Mouse (Mus musculus): Measurements from ENCODE around the gene Sumo1. TPM values are rescaled to one million over a fixed set of nuclear protein-coding genes. Genes with fewer than 3 reads are reported as not detected.
"Not testable (repeated sequence)": the region's sequence is repeated elsewhere in the genome, so short reads cannot be mapped to it uniquely, and the experiment has no call there.

Sumo1 gene
- polyA plus RNA-seq, 1 experiment = 2.2 TPM

DNA sequence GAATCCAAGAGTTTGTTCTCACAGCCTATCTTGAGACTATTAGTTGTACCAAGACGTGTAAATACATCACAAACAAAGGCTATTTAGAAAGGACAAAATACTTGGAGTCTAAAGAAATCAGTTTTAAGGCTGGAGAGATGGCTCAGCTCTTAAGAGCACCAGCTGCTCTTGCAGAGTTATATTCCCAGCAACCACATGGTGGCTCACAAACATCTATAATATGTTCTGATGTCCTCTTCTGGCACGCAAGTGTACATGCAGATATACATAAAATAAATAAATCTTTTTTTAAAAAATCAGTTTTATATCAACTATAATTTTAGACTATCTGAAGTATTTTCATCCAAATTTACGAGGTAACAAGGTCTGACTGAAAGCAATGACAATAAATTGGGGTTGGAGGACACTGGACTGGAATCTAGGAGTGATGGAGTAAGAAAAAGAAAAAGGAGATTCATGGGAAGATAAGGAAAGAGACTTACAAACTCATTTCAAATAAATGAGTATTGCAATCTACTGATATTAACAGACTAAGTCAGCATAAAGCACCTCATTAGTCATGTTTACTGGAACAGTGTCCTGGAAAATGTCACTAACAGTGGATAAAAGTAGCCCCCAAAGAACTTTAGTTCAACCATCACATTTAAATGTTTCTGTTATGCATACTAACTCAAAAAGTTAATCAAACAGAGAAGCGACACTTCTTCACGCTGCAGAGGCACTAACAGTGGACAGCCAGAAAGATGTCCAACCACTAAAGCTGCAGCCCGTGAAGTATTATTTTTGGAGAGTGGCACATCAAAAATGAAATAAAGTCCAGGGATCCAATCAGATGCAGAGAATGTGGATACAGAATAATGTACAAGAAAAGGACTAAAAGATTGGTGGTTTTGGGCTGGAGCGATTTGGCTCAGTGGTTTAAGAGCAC, 14.1 kb downstream of the Sumo1 start:
- 78% methylated on average over 7 of the region's 7 CpGs for WGBS
- Histone ChIP-seq H3K36me3 (ENCODE audit: control insufficient read depth, insufficient read depth, low read length) (peaks cover 13% of the 10 kb centered on the region), H3K4me3 (ENCODE audit: low read depth, low read length) (no peak overlapping the region), H3K4me1 (ENCODE audit: control insufficient read depth, insufficient read depth, insufficient read length, low read length) (0 out of 2 replicates have a peak, but pooled peaks cover 5% of the 10 kb centered on the region), H3K27me3 (ENCODE audit: control insufficient read depth, insufficient read depth, low read length) (no peaks in the 10 kb centered on the region), H3K27ac (ENCODE audit: insufficient read depth, low read depth, low read length) (no peak overlapping the region)
- TF ChIP-seq CTCF (IDR thresholded peaks at IDR 0.05; ENCODE audit: extremely low read depth, insufficient read length, insufficient replicate concordance, low read depth, low read length) (no peak), POLR2A (IDR thresholded peaks at IDR 0.05; ENCODE audit: low read depth, low read length) (no peak)

DNA sequence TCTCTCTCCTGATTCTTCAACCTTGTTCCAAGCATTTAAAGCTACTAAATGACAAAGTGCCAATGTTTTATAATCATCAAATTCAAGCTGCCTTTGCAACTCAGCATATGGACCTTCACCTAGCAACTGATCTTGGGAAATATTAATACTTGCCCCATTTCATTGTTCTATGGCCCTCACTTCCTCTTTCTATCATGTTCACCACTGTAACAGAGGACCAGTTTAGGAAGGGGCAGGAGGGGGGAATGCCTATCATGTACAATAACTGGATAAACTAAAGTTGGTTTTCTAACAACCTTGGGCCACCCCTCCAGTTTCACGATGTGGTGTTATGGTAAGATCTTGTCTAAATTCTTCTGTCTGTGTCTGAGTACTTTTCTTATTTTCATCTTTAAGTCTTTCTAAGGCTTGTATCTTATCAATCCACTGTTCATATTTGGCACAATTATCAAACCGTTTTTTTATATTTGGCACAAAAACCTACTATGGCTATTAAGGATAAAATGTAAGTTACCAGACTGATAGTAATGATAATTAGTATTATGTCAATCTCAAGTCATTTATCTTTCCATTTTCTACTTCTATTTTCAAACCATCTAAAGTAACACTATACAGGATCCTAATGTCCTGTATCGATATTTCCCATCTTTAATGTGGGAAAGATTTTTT, 17.3 kb downstream of the Sumo1 start:
- TF ChIP-seq POLR2A (IDR thresholded peaks at IDR 0.05; ENCODE audit: low read depth, low read length) (no peak), CTCF (IDR thresholded peaks at IDR 0.05; ENCODE audit: extremely low read depth, insufficient read length, insufficient replicate concordance, low read depth, low read length) (no peak)
- Histone ChIP-seq H3K27me3 (ENCODE audit: control insufficient read depth, insufficient read depth, low read length) (no peaks in the 10 kb centered on the region), H3K4me1 (ENCODE audit: control insufficient read depth, insufficient read depth, insufficient read length, low read length) (0 out of 2 replicates have a peak, but pooled peaks cover 3% of the 10 kb centered on the region), H3K36me3 (ENCODE audit: control insufficient read depth, insufficient read depth, low read length) (peaks cover 22% of the 10 kb centered on the region), H3K27ac (ENCODE audit: insufficient read depth, low read depth, low read length) (no peak overlapping the region), H3K4me3 (ENCODE audit: low read depth, low read length) (no peak overlapping the region)
- 89% methylated on average over 3 of the region's 3 CpGs for WGBS

DNA sequence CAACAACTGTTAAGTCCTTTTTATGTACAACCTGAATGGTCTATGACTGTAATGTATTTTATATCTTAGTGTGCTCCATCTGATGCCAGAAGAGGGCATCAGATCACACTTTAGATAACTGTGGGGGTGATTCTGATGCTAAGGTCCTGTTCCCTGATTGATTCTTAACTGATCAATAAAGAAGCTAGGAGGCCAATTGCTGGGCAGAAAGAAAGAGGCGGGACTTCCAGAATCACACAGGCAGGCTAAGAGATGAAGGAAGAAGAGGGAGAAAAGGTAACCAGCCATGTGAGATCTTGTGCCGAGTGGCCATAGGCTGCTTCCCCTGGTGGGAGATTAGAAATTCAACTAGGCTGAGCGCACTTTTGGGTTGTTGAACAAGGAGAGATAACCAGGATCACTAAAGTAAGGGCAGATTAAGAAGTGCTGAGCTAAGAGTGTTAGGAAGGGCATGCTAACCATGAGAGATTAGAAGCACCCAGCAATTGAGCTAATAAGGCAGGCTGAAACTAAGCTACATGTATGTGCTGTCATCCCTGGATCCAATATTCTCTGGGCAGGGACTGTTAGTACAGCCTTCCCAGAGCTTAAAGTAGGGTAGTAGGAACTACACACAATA, 19.3 kb downstream of the Sumo1 start:
- no peak overlapping the region for H3K27ac ChIP-seq (ENCODE audit: insufficient read depth, low read depth, low read length)

DNA sequence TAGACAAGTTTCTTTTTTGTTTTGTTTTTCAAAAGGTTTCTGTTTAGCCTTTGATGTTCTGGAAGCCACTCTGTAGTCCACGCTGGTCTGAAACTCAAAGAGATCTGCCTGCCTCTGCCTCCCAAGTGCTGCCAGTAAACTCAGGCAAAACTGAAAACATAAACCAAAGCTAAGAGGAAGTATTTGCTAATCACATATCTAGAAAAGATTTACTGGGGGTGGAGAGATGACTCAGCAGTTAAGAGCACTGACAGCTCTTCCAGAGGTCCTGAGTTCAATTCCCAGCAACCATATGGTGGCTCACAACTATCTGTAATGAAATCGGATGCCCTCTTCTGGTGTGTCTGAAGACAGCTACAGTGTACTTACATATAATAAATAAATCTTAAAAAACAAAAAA, 24.1 kb downstream of the Sumo1 start:
- WGBS = 91% methylated on average over 2 of the region's 2 CpGs
- H3K27ac ChIP-seq (ENCODE audit: insufficient read depth, low read depth, low read length); H3K4me1 ChIP-seq (ENCODE audit: control insufficient read depth, insufficient read depth, insufficient read length, low read length); H3K4me3 ChIP-seq (ENCODE audit: low read depth, low read length); H3K27me3 ChIP-seq (ENCODE audit: control insufficient read depth, insufficient read depth, low read length): not testable (repeated sequence)
- H3K36me3 ChIP-seq (ENCODE audit: control insufficient read depth, insufficient read depth, low read length) = peaks cover 27% of the 10 kb centered on the region

More for the DNA sequence above, 19.3 kb downstream of the Sumo1 start:
- Histone ChIP-seq H3K27me3 (ENCODE audit: control insufficient read depth, insufficient read depth, low read length) (no peaks in the 10 kb centered on the region), H3K4me3 (ENCODE audit: low read depth, low read length) (no peak overlapping the region), H3K4me1 (ENCODE audit: control insufficient read depth, insufficient read depth, insufficient read length, low read length) (no peaks in the 10 kb centered on the region), H3K36me3 (ENCODE audit: control insufficient read depth, insufficient read depth, low read length) (peaks cover 29% of the 10 kb centered on the region)
- 89% methylated on average over 3 of the region's 3 CpGs for WGBS
- TF ChIP-seq CTCF (IDR thresholded peaks at IDR 0.05; ENCODE audit: extremely low read depth, insufficient read length, insufficient replicate concordance, low read depth, low read length) = no peak

DNA sequence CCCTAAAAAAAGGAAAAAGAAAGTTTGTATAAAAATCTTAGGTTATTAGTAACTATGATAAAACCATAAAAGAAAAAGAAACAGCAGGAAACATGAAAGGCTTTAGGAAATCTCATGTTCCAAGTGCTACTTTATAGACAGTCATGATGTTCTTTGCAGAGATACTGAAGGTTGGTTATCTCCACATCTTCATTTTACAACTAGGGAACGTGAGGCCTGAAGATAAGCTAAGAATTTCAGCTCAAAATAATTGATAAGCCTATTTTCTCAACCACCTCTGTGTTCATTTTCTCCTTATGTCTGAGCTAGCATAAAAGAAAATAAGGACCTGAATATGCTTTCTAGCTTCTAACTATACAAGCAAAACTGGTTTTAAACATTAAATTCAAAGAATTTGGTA, 28.1 kb downstream of the Sumo1 start:
- WGBS = 37% methylated on average over 1 of the region's 1 CpGs
- H3K27me3 ChIP-seq (ENCODE audit: control insufficient read depth, insufficient read depth, low read length) = no peaks in the 10 kb centered on the region
- H3K4me3 ChIP-seq (ENCODE audit: low read depth, low read length) = no peak overlapping the region
- peaks cover 27% of the 10 kb centered on the region for H3K36me3 ChIP-seq (ENCODE audit: control insufficient read depth, insufficient read depth, low read length)
- H3K27ac ChIP-seq (ENCODE audit: insufficient read depth, low read depth, low read length) = no peak overlapping the region
- no peak for TF ChIP-seq POLR2A (IDR thresholded peaks at IDR 0.05; ENCODE audit: low read depth, low read length)
- TF ChIP-seq CTCF (IDR thresholded peaks at IDR 0.05; ENCODE audit: extremely low read depth, insufficient read length, insufficient replicate concordance, low read depth, low read length) = no peak
- no peaks in the 10 kb centered on the region for H3K4me1 ChIP-seq (ENCODE audit: control insufficient read depth, insufficient read depth, insufficient read length, low read length)

DNA sequence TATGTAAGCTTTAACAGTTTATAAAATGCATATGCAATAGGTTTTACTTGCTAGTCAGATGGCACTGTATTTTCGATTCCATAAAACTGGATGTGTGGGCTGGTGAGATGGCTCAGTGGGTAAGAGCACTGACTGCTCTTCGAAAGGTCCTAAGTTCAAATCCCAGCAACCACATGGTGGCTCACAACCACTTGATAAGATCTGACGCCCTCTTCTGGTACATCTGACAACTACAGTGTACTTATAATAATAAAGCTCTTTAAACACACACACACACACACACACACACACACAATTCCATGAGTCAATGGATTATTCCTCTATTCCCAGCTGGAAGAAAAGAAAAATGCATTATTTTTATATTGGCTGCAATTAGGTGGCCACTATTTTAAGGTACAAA, 32.3 kb downstream of the Sumo1 start:
- Histone ChIP-seq H3K4me1 (ENCODE audit: control insufficient read depth, insufficient read depth, insufficient read length, low read length) (no peaks in the 10 kb centered on the region), H3K4me3 (ENCODE audit: low read depth, low read length) (no peak overlapping the region), H3K27me3 (ENCODE audit: control insufficient read depth, insufficient read depth, low read length) (no peaks in the 10 kb centered on the region), H3K27ac (ENCODE audit: insufficient read depth, low read depth, low read length) (no peak overlapping the region), H3K36me3 (ENCODE audit: control insufficient read depth, insufficient read depth, low read length) (peaks cover 17% of the 10 kb centered on the region)
- no peak for TF ChIP-seq CTCF (IDR thresholded peaks at IDR 0.05; ENCODE audit: extremely low read depth, insufficient read length, insufficient replicate concordance, low read depth, low read length)
- TF ChIP-seq POLR2A (IDR thresholded peaks at IDR 0.05; ENCODE audit: low read depth, low read length) = no peak
- 83% methylated on average over 3 of the region's 3 CpGs for WGBS

DNA sequence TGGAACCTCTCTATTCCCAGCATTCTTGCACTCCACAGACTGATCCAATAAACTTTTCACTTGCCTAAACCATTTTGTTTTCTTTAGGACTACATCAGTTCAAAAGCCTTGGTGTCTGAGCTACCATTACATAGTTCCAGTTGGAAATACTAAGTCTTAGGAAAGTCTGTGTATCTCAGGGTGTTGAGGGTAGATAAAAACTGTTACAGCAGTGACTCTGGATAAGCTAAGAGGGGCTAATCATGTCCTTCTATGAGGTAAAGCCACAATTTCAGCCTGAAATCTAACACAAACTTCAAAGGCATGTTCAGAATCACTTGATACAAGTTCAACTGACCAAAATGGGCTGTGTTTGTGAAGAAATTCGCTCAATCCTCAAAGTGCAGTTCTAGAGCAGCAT, 34.3 kb downstream of the Sumo1 start:
- no peak overlapping the region for H3K27ac ChIP-seq (ENCODE audit: insufficient read depth, low read depth, low read length)
- TF ChIP-seq CTCF (IDR thresholded peaks at IDR 0.05; ENCODE audit: extremely low read depth, insufficient read length, insufficient replicate concordance, low read depth, low read length) (no peak), POLR2A (IDR thresholded peaks at IDR 0.05; ENCODE audit: low read depth, low read length) (no peak)
- no peak overlapping the region for H3K4me3 ChIP-seq (ENCODE audit: low read depth, low read length)
- no peaks in the 10 kb centered on the region for H3K27me3 ChIP-seq (ENCODE audit: control insufficient read depth, insufficient read depth, low read length)
- WGBS = 80% methylated on average over 1 of the region's 1 CpGs
- H3K36me3 ChIP-seq (ENCODE audit: control insufficient read depth, insufficient read depth, low read length) = peaks cover 10% of the 10 kb centered on the region
- no peaks in the 10 kb centered on the region for H3K4me1 ChIP-seq (ENCODE audit: control insufficient read depth, insufficient read depth, insufficient read length, low read length)

Data from small intestine, adult 2 months (tissue).